Mouse (Mus musculus) retina, embryonic 14.5 days (tissue): Measurements from ENCODE around the gene Nos1ap.

ENCODE experiments used
- DNase-seq: peaks from one replicate; pipeline ENCODE4 v3.0.0-alpha.2; 2015; ENCODE audit warnings: low spot score

Gene Nos1ap

DNA sequence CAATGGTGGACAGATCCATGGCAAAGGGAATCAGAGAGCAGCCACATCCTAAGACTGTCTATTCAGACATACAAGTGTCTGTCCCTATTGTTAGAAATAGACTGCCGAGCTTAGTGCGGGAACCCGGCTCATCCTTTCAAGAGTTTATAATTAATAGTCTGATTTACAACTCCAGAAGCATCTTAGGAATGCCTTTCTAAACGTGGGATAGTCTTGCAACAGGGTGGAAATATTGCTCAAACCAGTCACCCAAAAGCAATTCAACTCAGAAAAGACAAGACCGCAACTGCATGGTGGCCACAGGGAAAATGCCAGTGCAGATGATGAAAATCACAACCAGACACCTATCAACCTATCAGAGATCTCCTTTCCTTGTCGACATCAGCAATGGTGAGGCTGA is 173.5 kb downstream of the Nos1ap start:
- DNase-seq, result no peak

DNA sequence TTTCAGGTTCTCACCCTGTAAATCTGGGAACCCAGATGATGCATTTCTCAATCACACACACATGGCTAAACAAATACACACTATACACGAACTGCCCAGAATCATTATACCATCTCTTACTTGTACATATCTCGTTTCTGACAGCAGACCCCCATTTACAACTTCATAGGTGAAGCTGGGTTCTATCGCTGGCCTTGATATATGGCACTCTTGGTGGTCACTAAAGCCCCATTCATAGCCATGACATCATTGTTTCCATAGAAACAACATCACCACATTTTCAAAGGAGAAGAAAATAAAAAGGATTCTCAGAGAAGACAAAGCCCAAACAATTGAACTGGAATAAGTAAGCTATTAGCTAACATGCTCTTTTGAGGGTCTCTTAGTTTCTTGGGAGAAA is 174.3 kb downstream of the Nos1ap start:
- DNase-seq, result peak; percentile 44

DNA sequence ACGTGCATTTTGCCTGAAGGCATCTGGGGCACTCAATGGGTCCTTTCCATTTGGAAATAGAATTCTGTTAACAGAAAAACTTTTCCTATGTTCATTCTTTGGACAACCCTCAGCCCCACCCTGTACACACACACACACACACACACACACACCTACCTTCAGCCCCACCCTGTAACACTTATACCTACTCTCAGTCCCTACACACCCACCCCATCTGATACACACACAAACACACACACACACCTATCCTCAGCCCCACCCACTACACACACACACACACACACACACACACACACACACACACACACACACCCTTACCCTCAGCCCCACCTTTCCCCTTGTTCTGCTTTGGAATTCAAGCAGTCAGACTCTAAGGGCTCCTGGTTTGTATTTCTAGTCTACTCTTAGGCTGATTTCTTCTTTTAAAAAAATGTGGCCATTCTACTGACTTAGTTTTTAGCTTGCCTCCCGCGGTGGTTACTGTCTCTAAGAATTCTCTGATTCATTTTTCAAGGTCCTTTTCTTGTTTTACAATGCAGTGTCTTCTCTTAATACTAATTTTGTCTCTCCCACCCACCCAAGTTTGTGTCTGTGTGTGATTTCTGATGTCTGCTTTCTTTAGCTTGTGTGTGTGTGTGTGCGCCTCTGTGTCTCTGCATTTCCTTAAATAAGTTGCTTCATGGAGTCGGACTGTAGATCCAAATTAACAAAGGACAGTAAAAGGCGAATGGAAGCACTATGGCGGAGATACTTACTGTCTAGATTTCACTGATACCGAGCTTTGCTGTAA is 179.1 kb downstream of the Nos1ap start:
- DNase-seq, result no peak

DNA sequence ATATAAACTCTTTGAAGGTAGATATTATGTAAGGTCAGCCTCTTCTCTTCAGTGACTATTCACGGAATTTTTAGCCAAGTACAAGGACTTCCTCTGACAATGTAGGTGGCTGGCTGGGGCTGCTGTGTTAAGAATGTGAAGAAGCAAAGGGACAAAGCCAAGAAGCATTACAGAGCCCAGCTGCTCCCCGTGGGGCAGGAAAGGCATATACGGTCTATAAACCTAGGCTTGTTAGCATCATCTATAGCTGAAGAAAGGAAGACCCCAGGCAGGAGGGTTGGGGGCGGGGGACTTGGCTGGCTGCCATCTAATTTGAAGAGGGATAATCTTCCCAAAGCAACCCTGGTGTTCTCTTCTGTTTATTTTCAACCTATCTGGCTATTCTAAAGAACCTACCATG is 180.6 kb downstream of the Nos1ap start:
- DNase-seq, result no peak

DNA sequence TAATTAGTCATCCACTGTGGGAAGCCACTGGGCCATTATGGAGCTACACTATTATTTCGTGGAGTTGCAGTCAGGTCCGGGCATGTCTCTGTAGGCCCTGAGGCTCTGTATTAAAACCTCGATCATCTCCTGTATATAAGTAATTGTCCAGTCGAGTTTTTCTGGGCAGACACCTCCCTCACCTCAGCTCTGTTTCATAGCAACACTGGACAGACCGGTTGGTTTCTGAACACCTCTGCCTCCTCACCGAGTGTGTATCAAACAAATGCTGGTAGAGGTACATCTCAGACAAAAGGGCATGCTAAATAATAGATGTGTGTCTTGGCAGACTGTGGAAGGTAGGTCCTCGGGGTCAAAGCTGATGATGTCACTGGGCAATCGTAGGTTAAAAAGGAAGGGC is 182.7 kb downstream of the Nos1ap start:
- DNase-seq, result no peak

DNA sequence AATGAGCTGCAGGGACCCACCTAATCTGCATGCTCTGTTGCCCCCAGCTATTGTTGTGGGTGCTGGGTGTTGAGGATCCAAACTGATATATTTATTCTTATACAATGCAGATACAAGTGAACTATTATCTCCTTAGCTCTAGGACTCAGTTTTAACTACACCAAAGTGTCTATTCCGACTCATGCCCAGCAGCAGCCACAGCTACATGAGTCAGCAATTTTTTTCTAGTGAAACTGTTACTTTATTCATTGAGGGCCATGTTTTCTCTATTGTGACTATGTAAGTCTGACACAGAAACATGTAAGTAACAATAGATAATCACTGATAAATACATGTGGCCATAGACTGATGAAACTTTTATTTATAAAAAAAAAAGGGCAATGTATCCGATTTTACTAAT is 184.5 kb downstream of the Nos1ap start:
- no peak for DNase-seq

DNA sequence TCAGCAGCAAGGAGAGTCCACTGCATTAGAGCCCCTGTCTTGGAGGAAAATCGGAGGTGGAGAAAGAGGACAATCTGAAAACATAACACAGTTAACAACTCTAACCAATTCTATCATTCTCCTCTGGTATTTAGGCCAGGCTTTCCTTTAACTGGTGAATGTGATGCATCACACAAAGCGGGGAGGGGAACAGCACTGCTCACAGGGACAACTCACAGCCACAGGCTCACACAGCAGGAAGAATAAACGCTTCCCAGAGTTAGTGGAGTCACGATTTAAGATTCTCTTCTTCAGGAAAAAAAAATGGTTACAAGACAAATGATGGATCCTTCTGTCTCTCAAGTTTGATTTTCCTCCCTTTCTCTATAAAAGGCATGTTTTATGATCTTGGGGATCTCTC is 187.0 kb downstream of the Nos1ap start:
- no peak for DNase-seq

DNA sequence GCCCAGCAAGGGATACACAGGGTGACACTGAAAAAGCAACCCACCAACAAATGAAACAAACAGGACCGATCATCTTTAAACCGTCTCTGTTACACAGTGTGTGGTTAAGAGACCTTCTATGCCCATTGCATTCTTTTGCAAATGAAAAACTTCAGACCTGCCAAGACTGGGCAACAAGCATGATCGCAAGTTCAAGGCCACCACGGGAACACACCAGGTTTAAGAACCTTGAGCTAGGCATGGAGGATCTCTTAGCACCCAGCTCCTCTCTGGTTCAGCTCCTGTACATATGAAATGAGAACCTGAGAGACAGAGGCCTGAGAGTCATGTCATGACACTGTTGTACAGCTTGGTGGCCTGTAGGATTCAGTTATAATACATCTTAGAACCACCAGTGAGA is 190.8 kb downstream of the Nos1ap start:
- DNase-seq, result no peak

DNA sequence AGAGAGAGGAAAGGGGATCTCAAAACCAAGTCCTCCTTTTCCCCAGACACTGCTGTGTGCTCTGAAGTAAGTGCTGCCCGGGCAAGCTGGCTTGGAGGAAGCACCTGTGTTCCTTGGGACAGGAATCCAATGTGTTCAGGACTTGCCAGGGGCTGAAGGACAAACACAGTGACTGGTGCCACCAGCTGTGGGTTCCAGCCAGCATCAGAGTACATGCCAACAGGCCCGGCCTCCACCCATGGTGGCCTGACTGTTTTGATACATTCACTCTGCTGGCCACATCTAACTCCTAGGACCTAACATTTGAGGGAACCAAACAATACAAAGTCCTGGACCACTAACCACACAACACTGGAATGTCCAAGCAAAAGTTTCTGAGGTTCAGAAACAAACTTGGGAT is 194.6 kb downstream of the Nos1ap start:
- DNase-seq, result no peak

DNA sequence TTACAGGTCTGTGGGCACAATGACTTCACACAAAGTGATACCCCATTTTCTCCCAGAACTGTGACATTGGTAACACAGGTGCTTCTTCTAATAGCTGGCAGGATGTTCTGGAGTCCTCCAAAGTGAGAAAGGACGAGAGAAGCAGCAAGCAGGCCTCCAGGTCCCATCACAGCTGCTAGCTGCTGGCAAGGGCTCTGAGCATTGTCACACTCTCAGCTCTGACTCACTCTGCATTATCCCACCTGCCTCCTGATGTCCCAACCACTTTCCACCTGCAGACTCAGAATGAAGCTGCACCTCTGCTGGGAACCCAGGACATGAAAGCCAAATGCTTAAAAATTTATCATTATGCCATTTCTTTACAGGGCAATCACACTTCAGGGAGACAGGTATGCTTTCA is 195.0 kb downstream of the Nos1ap start:
- DNase-seq, result no peak

DNA sequence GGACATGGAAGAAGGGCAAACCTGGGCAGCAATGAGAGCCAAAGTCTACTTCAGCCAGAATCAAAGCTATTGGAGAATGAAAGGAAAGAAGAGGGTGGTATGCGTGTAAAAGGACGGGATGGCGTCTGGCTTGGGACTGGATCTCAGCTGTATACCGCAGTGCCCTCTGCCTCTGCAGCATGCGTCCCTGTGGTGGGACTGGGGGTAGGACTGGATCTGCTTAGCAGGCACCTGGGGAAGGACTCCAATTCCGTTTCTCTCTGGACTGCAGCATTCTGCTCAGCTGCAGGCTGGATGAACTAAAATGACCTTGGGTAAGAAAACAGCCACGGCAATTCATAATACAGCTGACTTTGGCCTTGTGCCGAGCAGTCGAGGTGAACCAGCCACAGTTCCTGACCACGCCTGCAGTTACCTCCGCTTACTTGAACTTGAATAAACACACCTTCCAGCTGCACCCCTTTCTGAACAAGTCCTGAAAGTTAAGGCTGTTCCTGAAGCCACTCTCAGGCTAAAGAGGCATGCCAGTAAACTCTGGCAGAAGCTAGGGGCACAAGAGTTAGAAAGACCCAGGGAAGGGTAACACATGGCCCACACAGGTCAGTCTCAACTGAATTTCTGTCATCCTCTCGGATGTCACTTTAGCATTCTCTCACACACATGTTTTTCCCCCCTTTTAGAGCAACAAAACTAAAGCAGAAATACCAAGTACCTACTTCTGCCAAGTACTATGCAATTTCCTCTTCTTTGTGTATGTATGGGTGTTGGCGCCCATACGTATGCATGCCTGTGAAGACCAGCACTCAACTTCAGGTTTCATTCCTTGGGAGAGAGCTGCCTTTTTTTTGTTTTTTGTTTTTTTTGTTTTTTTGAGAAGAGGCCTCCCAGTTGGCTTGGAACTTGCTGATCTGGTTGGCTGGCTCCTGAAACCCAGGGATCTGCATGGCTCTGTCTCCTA is 196.6 kb downstream of the Nos1ap start:
- no peak for DNase-seq

DNA sequence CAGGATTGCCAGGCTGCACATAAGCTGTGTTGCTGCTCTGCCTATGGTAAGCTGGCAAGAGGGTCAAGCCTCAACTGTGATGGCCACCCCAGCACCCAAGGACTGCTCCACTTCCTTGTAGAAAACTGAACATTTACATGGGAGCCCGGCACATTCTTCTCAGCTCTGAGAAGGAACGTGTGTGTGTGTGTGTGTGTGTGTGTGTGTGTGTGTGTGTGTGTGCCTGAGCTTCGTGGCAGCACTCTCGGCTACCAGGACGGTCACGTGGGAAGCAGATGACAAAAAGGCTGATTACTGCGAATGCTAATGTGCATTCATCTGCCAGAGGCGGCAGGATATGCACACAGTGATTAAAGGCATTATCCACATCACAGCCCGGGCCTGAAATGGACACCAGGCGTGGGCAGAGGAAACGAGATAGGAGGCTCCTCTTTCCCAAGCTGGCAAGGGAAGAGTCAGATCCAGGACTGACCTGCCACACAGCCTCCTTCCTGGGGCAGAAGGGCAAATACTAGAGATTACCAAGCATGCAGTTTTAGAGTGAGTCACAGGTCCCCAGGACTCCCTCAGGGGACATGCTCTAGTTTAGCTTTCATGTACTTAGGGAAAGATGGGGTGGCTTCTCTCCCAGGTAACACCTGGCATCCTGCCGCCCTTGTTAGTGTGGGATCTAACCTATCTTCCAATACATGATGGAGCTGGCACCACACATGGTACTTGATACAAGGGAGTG is 202.3 kb downstream of the Nos1ap start:
- peak; percentile 70 for DNase-seq

DNA sequence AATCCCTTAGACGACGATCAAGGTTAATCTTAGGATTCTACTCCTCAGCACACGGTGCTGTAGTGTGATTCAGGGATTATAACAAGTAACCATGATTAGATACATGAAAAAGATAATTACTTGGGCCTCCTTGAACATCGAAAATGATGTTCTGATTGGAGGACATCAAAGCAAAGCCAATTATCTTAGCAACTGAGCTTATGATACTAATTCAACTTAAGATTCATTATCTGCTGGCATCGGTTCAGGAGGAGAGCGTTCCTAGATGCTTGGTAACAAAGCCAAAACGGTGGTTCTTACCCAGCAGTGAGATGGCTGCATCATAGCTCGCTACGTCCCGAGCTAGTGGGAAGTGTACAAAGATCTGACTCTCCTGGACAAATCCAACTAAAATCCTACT is 204.2 kb downstream of the Nos1ap start:
- DNase-seq, result no peak

DNA sequence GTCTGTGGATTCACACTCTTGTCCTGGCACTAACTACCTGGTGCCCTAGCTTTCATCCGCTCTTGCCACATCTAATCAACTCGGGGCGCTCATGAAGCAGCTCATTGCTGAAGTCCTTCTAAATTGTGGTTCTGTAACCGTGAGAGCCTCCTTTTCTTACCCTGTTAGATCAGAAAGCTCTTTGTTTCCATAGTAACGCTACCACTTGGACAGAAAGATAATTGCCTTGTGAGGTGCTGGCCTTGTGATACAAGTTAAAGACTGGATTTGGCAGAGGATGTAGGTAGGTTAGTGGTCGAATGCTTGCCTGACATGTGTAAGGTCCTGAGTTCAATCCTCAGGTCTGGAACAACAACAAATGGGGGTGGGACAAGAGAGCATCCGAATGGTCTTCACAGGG is 206.1 kb downstream of the Nos1ap start:
- DNase-seq, result no peak

DNA sequence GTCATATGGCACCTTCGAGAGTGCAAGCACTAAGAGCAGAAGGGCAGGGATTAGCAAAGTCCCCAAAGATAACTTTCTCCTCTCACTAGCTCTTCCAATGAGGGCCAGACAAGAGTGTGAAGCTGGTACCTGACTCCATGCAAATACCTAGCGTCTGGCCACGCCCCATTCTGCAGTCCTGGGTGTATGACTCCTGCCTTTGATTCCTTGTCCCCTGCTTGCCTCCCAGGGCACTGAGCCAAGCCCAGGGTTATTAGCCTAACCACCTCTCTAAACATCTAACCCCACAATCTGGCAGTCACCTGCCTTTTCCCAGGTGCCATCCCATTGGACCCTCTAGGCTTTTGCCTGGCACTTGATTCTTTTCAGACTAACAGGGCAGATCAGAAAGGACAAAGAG is 208.2 kb downstream of the Nos1ap start:
- DNase-seq, result no peak

DNA sequence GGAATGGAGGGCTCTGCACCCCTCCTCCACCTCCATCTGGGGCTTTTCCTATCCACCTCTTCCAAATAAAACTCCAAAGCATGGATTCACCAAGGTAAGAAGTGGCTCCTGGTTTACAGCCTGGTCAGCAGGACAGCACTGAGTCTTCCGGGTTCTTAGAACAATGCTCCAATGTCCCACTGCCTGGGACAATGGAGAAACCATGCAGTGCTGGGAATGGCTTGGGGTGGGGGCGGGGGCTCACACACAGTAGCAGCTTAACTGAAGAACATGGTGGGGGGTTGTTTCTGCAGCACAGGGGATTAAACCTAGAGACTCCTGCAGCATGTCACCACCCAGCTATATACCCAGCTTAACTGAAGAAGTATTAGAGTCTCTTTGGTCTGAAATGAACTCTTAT is 209.2 kb downstream of the Nos1ap start:
- DNase-seq, result peak; percentile 27

DNA sequence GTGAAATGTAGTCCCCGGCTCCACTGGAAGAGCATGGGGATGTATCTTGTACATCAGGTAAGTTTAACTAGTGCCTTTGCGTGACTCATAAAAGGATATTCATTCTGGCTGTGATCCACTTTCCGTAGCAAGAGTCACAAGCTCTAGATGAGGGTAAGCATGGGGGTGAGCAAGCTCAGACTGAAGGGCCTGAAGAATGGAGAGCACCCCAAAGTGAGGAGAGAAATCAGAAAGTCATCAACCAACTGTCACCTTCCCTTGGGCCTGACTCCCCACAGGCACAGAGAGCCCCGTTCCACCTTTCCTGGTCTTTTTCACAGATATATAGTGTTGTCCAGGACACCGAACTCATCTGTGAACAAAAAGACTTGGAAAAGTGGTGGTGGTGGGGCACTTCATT is 213.9 kb downstream of the Nos1ap start:
- DNase-seq, result no peak

DNA sequence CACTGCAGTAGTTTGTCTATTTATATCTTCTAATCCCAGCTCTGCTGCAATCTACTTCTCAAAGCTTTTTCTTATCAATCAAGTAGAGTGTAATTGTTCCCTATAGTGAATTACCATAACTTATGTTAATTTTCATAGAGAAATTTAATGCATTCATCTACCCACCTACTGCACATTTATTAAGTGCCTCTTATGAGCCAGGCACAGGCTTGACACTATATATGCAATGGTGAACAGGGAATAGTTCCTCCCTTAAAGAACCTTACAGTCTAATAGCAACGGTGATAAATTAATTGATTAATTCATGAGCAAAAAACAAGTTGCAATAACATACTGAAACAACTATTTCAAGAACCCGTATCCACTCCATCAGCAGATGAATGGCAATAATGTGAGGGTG is 215.9 kb downstream of the Nos1ap start:
- no peak for DNase-seq

DNA sequence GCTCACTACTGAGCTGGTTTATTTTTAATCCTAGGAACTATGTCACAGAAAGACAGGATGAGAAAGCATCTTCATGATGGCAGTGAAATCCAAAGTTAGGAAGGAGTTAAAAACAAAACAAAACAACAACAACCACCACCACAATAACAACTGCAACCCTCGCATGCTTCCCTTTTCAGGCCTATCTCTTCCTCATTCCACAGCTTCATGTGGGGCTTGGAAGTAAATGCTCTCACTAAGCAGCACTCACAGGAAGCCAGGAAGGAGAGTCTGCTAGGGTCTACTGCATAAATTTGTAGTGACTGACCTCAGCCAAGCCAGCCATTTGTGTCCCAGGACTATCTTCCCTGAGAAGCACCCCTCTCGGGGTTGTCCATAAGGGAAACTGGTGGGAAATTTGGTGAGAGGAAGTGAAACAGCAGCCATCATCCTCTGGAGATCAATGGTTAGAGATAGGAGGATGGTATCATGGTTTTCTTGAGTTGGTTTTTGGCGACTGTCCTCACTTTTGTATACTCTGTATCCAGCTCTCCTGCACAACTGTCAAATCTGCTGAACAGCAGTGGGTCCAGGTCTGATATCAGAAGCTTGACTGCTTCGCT is 218.4 kb downstream of the Nos1ap start:
- no peak for DNase-seq

DNA sequence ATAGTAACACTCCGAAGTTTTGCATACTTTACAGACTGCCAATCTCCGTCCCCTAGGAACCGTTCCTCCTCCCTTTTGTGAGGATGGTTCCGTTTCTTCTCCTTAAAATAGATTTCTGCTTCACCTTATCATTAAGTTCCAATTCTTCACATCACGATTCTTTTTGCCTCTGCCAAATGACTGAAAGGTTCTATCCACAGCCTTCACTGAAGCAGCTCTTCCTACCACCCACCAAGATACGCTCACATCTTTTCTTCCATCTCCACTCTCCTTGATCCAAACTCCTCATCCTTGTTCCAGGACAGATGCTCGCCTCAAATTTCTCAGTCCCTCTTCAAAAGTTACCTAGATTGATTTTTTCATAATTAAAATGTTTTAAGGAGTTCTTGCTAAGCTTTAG is 220.8 kb downstream of the Nos1ap start:
- DNase-seq, result no peak

DNA sequence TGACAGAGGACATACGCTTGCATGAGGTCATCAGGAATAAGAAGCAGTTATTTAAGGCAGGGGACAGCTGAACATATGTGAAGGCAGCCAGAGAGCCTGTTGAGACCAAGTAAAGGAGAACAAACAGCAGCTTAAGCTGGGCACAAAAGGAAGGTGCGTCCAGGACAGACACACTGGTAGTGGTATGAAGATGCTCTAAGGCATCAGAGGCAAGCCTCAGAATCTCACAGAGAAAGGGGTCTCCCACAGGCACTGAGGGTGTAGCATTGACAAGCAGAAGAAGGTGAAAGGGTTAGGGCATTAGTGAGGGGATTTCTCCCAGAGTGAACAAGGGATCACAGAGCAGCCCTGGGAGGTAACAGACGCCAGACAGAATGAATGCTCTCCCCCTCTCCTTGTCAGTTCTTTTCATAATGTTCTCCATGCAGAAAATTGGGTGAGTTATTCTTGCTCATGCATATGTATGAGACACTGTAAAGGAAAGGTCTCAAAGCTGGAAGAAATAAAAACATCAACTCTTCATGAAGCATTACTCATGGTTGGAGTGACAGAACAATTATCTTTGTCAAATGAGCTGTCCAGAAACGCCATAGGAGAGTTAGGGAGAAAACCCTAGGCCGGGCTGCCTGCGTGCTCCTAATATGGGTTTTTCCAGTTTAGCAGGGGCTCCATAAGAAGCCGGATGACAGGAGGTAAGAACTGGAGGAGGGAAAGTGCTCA is 222.5 kb downstream of the Nos1ap start:
- peak; percentile 56 for DNase-seq

DNA sequence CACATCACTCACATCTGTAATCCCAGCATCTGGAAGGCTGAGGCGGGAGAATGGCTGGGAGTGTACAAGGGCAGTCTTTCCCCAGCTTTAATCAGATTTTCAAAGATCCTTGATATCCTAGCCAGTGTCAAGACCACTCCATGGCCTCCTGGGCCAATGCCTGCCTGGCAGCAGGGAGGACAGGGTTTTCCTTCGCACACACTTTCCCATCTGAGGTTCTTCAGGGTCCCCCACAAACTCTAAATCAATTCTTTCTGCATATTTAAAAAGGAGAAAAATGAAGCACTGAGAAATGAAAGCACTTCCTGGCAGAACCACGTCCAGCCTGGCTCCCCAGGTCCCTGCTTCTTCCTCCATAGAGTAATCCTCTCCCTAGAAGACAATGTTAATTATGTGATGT is 225.9 kb downstream of the Nos1ap start:
- DNase-seq, result no peak
